Mouse (Mus musculus) cortical plate, adult 2 months (tissue): ENCODE results near the gene Mnat1.

Experiments used
- CTCF ChIP-seq: fragments of 200-500 bp; IDR thresholded peaks from 2 replicates; pipeline ENCODE4 v1.5.1; 2011; ENCODE audit warnings: mild to moderate bottlenecking, control low read depth, low read length; ENCODE audit not compliant: insufficient read depth; ENCODE audit errors: extremely low read depth
- POLR2A ChIP-seq: fragments of 200-500 bp; IDR thresholded peaks from 2 replicates; pipeline ENCODE4 v1.6.1; 2011; ENCODE audit warnings: mild to moderate bottlenecking, low read length, control low read depth; ENCODE audit not compliant: insufficient read depth; ENCODE audit errors: extremely low read depth

DNA sequence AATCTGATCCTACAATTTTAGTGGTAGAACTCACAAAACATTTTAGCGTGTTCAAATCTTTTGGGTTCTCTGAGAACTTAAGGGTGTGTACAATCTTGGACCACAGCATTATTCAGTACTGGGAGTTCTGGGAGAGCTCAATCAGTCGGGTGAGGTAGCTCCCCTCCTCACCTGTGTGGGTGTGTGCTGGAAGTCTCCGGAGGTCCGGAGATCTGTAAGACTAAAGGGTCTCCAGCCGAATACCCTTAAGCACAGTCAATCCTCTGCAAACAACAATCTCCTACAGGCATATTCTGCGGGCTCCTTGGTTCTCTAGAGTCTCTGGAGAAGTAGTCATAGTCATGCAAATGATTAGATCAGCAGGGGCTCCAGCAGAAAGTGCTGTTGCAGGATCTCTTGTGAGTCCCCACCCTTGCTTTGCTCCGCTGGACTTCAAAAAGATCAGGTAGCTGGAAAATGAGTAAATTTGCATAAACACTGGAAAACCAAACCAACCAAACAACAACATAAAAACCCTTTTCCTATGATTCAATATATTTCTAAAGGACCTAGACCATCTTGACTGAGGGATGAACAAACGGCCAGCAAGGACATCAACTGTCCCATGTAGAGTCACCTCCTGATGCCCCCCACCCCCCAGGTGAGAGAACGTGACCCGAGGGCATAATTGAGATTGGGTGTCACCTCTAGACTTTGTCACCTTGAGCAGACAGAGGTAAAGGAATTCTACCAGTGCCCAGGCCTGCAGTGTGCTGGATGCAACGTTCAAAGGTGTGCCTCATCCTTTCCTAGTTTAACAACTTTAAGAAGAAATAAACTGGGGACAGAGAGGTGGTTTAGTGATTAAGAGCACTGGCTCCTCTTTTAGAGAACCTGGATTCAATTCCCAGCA, 37.5 kb upstream of the Mnat1 start:
- no peak for TF ChIP-seq POLR2A
- no peak for TF ChIP-seq CTCF
